Mouse (Mus musculus): Measurements from ENCODE around the gene Vmn2r85. TPM values are rescaled to one million over a fixed set of nuclear protein-coding genes. Genes with fewer than 3 reads are reported as not detected.

Gene Vmn2r85
- polyA plus RNA-seq, 1 experiment from 2014 or later, result 0.04 TPM

- H3K4me3 ChIP-seq (replicated peaks), result no peak overlapping the region
- WGBS, result 90% methylated on average over 2 of the region's 2 CpGs
- H3K4me2 ChIP-seq, result no peak overlapping the region
- H3K9me3 ChIP-seq (replicated peaks), result no peaks in the 10 kb centered on the region
- no peak overlapping the region for H3K9ac ChIP-seq (replicated peaks)
- no peaks in the 10 kb centered on the region for H3K4me1 ChIP-seq
- H3K27me3 ChIP-seq (replicated peaks), result no peaks in the 10 kb centered on the region
- H3K27ac ChIP-seq (replicated peaks), result no peak overlapping the region
- no peaks in the 10 kb centered on the region for H3K36me3 ChIP-seq
- no peak for ATAC-seq (ENCODE audit: low FRiP score)
These were observed 56.9 kb downstream of the Vmn2r85 start for GRCm38 (mm10) chr10:130372491-130373173.

- ATAC-seq (ENCODE audit: low FRiP score), result no peak
- H3K36me3 ChIP-seq, result no peaks in the 10 kb centered on the region
- H3K4me1 ChIP-seq, result no peaks in the 10 kb centered on the region
- WGBS, result 48% methylated on average over 1 of the region's 1 CpGs
- no peak overlapping the region for H3K27ac ChIP-seq (replicated peaks)
- H3K9me3 ChIP-seq (replicated peaks), result no peaks in the 10 kb centered on the region
- H3K27me3 ChIP-seq (replicated peaks), result no peaks in the 10 kb centered on the region
- no peak overlapping the region for H3K4me2 ChIP-seq
- no peak overlapping the region for H3K4me3 ChIP-seq (replicated peaks)
- H3K9ac ChIP-seq (replicated peaks), result no peak overlapping the region
These were observed 57.9 kb downstream of the Vmn2r85 start for GRCm38 (mm10) chr10:130371644-130372043.

GRCm38 (mm10) chr10:130370005-130370682 lies 59.4 kb downstream of the Vmn2r85 start:
- H3K4me3 ChIP-seq (replicated peaks), result no peak overlapping the region
- H3K9me3 ChIP-seq (replicated peaks), result no peaks in the 10 kb centered on the region
- WGBS, result 94% methylated on average over 2 of the region's 2 CpGs
- H3K4me2 ChIP-seq, result no peak overlapping the region
- H3K27me3 ChIP-seq (replicated peaks), result no peaks in the 10 kb centered on the region
- H3K9ac ChIP-seq (replicated peaks), result no peak overlapping the region
- H3K27ac ChIP-seq (replicated peaks), result no peak overlapping the region
- no peaks in the 10 kb centered on the region for H3K4me1 ChIP-seq
- no peaks in the 10 kb centered on the region for H3K36me3 ChIP-seq
- ATAC-seq (ENCODE audit: low FRiP score), result no peak

- H3K4me3 ChIP-seq (replicated peaks), result no peak overlapping the region
- no peak overlapping the region for H3K9ac ChIP-seq (replicated peaks)
- no peaks in the 10 kb centered on the region for H3K9me3 ChIP-seq (replicated peaks)
- no peaks in the 10 kb centered on the region for H3K4me1 ChIP-seq
- ATAC-seq (ENCODE audit: low FRiP score), result no peak
- no peaks in the 10 kb centered on the region for H3K27me3 ChIP-seq (replicated peaks)
- H3K36me3 ChIP-seq, result no peaks in the 10 kb centered on the region
- no peak overlapping the region for H3K27ac ChIP-seq (replicated peaks)
- H3K4me2 ChIP-seq, result no peak overlapping the region
These were observed 61.1 kb downstream of the Vmn2r85 start for GRCm38 (mm10) chr10:130368384-130368783.

- Histone ChIP-seq H3K27me3 (replicated peaks) (no peaks in the 10 kb centered on the region), H3K4me3 (replicated peaks) (no peak overlapping the region), H3K27ac (replicated peaks) (no peak overlapping the region), H3K9ac (replicated peaks) (no peak overlapping the region), H3K4me2 (no peak overlapping the region), H3K36me3 (no peaks in the 10 kb centered on the region), H3K9me3 (replicated peaks) (no peaks in the 10 kb centered on the region), H3K4me1 (no peaks in the 10 kb centered on the region)
- ATAC-seq (ENCODE audit: low FRiP score), result no peak
These were observed 64.7 kb downstream of the Vmn2r85 start for GRCm38 (mm10) chr10:130364766-130365165.

Other genes starting within 250 kb of the Vmn2r85 start
- not detected in 2 replicates for gene Olfr826, start 245.5 kb downstream of the Vmn2r85 start, polyA plus RNA-seq (2015; fragmentation: Nextera tagmentation; extraction: Ambion mirVana)
- gene Olfr827, start 215.3 kb downstream of the Vmn2r85 start, polyA plus RNA-seq (2015; fragmentation: Nextera tagmentation; extraction: Ambion mirVana), result not detected in 2 replicates
- 0.31 and 0.37 TPM in 2 replicates for gene Neurod4, start 149.5 kb downstream of the Vmn2r85 start, polyA plus RNA-seq (2015; fragmentation: Nextera tagmentation; extraction: Ambion mirVana)
- 0.37 and 7.7 TPM in 2 replicates for gene Tespa1, start 106.8 kb downstream of the Vmn2r85 start, polyA plus RNA-seq (2015; fragmentation: Nextera tagmentation; extraction: Ambion mirVana)
- 0.04 and 0.08 TPM in 2 replicates for gene Vmn2r84, start 35.4 kb downstream of the Vmn2r85 start, polyA plus RNA-seq (2015; fragmentation: Nextera tagmentation; extraction: Ambion mirVana)
- gene Vmn2r86, start 26.3 kb upstream of the Vmn2r85 start, polyA plus RNA-seq (2015; fragmentation: Nextera tagmentation; extraction: Ambion mirVana), result 0.05 and 0.08 TPM in 2 replicates
- gene Vmn2r87, start 67.7 kb upstream of the Vmn2r85 start, polyA plus RNA-seq (2015; fragmentation: Nextera tagmentation; extraction: Ambion mirVana), result 0.10 and 0.18 TPM in 2 replicates